Mouse (Mus musculus) subcutaneous adipose tissue, adult 2 months (tissue): Measurements from ENCODE around the gene H2-M10.3. TPM values are rescaled to one million over a fixed set of nuclear protein-coding genes. Genes with fewer than 3 reads are reported as not detected.

Source experiments
- polyA plus RNA-seq: library from polyadenylated mRNA; depleted of rRNA; stranded (reverse); fragments of >200 nt; gene quantifications from 2 replicates; pipeline ENCODE4 v1.2.3, GENCODE M21; 2012; ENCODE audit warnings: low replicate concordance; rRNA removed

H2-M10.3 gene
- polyA plus RNA-seq: not detected in 2 replicates

DNA sequence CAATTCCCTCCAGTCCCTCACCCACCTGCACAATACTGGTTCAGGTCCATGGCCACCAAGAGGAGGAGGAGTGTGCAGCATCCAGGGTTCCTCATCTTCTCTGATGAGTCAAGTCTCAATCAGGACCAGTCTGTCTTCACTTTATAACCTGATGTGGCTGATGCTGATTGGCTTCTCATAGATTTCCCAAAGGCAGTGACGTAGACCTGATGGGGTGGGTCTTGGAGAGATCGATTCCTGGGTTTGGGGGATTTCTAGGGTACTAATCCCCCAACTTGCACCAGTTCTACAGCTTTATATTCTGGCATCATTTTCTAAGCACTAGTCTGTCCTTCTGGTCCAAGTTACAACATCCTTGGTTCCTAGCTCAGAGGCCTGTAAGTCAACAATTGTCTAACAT, at the start of gene H2-M10.3:
Gene H2-M10.3 (minus strand): TSS at position 101 of the 400 bp plus-strand sequence.

DNA sequence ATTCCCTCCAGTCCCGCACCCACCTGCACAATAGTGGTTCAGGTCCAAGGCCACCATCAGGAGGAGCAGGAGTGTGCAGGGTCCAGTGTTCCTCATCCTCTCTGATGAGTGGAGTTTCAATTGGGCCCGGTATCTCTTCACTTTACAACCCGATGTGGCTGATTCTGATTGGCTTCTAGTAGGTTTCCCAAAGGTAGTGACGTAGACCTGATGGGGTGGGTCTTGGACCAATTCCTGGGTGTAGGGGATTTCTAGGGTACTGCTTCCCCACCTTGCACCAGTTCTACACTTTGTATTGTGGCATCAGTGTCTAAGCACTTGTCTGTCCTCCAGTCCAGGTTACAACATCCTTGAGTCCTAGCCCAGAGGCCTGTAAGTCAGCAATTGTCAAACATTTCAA, 42.2 kb downstream of the H2-M10.3 start, which contains the start of gene H2-M10.1:
Gene H2-M10.1 (minus strand): TSS at position 101 of the 400 bp plus-strand sequence.

Other genes starting within 250 kb of the H2-M10.3 start
- gene Gm19684, start 246.7 kb downstream of the H2-M10.3 start, polyA plus RNA-seq: 0.33 and 0.83 TPM in 2 replicates
- gene Gm7030, start 239.0 kb downstream of the H2-M10.3 start, polyA plus RNA-seq: 0.33 TPM in 1 of 2 replicates, not detected in the other
- gene Gm8909, start 199.9 kb downstream of the H2-M10.3 start, polyA plus RNA-seq: not detected in 2 replicates
- 0.13 TPM in 1 of 2 replicates, not detected in the other for gene H2-T3, start 178.1 kb downstream of the H2-M10.3 start, polyA plus RNA-seq
- gene Rpp21, start 110.3 kb downstream of the H2-M10.3 start, polyA plus RNA-seq: 59.1 and 59.4 TPM in 2 replicates
- 9.9 and 19.6 TPM in 2 replicates for gene Trim39, start 96.2 kb downstream of the H2-M10.3 start, polyA plus RNA-seq
- not detected in 2 replicates for gene H2-M10.2, start 81.9 kb downstream of the H2-M10.3 start, polyA plus RNA-seq
- gene H2-M10.1, start 42.3 kb downstream of the H2-M10.3 start, polyA plus RNA-seq: not detected in 2 replicates
- gene H2-M10.4, start 93.9 kb upstream of the H2-M10.3 start, polyA plus RNA-seq: not detected in 2 replicates
- gene H2-M11, start 178.7 kb upstream of the H2-M10.3 start, polyA plus RNA-seq: not detected in 2 replicates